Mouse (Mus musculus) olfactory bulb, adult 2 months (tissue): ENCODE results near the gene Cfap126. TPM values are rescaled to one million over a fixed set of nuclear protein-coding genes. Genes with fewer than 3 reads are reported as not detected.

ENCODE experiments used
- H3K27ac ChIP-seq: fragments of 200-500 bp; 2 replicates; pipeline ENCODE4 v1.5.1; 2012; ENCODE audit warnings: low read depth, low read length; ENCODE audit not compliant: insufficient read depth
- H3K4me1 ChIP-seq: fragments of 200-500 bp; 2 replicates; pipeline ENCODE4 v1.6.1; 2012; ENCODE audit warnings: low read length; ENCODE audit not compliant: control insufficient read depth, insufficient read depth
- H3K4me3 ChIP-seq: fragments of 200-500 bp; 2 replicates; pipeline ENCODE4 v1.5.1; 2012; ENCODE audit warnings: mild to moderate bottlenecking, low read depth, low read length, moderate library complexity; ENCODE audit not compliant: insufficient read depth
- CTCF ChIP-seq: fragments of 200-500 bp; IDR thresholded peaks from 2 replicates; pipeline ENCODE4 v1.5.1; 2012; ENCODE audit warnings: low read depth, mild to moderate bottlenecking, low read length, moderate library complexity; ENCODE audit not compliant: insufficient read depth
- POLR2A ChIP-seq: fragments of 200-500 bp; IDR thresholded peaks from 2 replicates; pipeline ENCODE4 v1.6.1; 2012; ENCODE audit warnings: mild to moderate bottlenecking, low read depth, low read length, moderate library complexity; ENCODE audit not compliant: insufficient read depth
- WGBS: fragments of 180-500 bp; shearing (Covaris S2); methylation state at CpG from one replicate; pipeline ENCODE4 v1.1.7; 2018; 5-methylcytosine and 5-hydroxymethylcytosine counted together
- polyA plus RNA-seq: library from polyadenylated mRNA; stranded (reverse); fragments of >200 nt; gene quantifications from 2 replicates; pipeline ENCODE4 v1.2.4, GENCODE M21; 2012; ENCODE audit warnings: low replicate concordance; ENCODE audit not compliant: missing spikeins, insufficient read depth, insufficient read length

The Cfap126 gene
- polyA plus RNA-seq, 1 experiment: not detected

DNA sequence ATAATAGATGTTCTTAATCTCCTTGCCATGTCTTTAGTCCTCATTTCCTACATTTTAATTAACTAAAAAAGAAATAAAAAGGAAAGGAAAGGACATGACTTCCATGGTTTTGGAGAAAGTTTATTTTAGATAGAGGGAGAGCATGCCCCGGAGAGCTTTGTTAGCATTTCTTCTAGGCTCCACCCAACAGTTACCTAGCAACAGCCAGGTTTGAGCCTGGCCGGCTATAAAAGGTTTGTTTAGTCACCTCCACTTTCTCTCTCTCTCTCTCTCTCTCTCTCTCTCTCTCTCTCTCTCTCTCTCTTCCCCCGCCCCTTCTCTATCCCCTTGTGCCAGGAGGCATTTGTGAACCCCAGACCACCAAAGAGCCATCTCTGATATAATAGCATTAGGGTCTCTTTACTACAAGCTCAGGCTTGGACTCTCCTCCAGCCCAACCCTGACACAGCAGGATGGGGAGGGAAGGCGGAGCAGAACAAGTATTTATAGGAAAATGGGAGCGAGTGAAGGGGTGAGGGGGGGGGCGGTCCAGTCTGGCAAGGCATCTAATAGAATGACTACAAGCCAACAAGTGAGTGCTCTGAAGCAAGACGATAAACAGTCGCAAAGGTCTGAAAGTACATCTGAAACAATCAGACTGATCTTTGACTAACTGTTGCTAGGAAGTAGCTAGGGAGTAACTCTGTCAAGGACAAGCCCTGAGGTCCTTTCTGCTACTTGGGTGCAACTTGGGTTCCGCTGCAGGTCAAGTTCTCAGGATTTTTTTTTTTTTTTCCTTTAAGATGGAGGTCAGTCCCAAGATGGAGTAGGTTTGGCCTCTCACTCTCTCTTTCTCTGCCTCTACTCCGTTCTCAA lies 17.4 kb upstream of the Cfap126 start:
- WGBS: 24% methylated on average over 10 of the region's 10 CpGs
- no peak for TF ChIP-seq POLR2A
- TF ChIP-seq CTCF: no peak

DNA sequence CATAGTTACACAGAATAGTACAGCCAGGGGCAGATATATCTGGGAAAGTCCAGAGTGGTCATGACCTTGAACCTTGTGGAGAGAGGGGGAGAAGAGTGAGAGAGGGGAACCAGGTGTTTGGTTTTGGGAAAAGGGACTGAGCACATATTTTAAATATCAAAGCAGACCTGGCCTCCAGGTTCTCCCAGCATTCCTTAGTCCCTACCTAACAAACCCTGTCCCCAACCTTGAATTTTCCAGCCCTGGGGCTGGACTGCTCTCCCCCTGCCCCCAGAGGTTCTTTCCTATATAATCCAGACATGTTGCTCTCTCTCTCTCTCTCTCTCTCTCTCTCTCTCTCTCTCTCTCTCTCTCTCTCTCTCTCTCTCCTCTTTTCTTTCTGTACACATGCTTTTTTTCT lies 16.6 kb upstream of the Cfap126 start:
- H3K4me3 ChIP-seq: no peak overlapping the region
- TF ChIP-seq POLR2A: no peak
- no peak for TF ChIP-seq CTCF
- H3K4me1 ChIP-seq: 0 out of 2 replicates have a peak, but pooled peaks cover 4% of the 10 kb centered on the region
- no peak overlapping the region for H3K27ac ChIP-seq

More for the DNA sequence above, 17.4 kb upstream of the Cfap126 start:
- no peak overlapping the region for H3K27ac ChIP-seq
- H3K4me1 ChIP-seq: 0 out of 2 replicates have a peak, but pooled peaks cover 4% of the 10 kb centered on the region
- no peak overlapping the region for H3K4me3 ChIP-seq

DNA sequence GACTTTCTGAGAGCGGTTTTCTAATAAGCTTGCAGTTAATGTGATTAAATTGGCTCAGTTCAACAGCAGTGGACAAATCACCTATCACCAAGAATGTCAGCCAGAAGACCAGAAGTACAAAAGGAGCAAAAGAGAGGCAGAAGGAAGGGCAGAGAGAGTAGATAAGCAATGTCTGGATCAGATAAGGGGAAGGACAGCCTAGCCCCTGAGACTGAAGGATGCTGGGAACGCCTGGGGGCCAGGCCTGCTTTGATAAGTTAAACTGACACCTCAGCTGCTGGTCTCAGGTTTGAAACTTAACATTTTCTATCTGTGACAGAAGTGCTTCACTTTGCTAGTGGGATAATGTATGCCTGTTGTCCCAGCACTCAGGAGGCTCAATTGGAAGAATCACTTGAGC lies 16.1 kb upstream of the Cfap126 start:
- 84% methylated on average over 2 of the region's 2 CpGs for WGBS
- Histone ChIP-seq H3K4me3 (no peak overlapping the region), H3K27ac (no peak overlapping the region), H3K4me1 (0 out of 2 replicates have a peak, but pooled peaks cover 4% of the 10 kb centered on the region)
- TF ChIP-seq POLR2A (no peak), CTCF (no peak)

DNA sequence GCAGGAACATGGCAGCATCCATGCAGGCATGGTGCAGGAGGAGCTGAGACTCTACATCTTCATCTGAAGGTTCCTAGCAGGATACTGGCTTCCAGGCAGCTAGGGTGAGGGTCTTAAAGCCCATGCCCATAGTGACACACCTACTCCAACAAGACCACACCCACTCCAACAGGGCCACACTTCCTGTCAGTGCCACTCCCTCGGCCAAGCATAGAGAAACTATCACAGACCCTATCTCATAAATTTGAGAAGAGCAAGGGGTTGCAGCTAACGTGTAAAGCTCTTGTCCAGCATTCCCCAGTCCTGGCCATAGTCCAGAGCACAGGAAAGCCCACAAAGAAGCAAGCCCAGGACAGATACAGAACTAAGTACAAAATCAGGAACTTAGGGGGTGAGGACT lies 12.7 kb upstream of the Cfap126 start:
- H3K4me3 ChIP-seq: no peak overlapping the region
- WGBS: 62% methylated on average over 2 of the region's 2 CpGs
- 0 out of 2 replicates have a peak, but pooled peaks cover 4% of the 10 kb centered on the region for H3K4me1 ChIP-seq
- TF ChIP-seq POLR2A: no peak
- no peak for TF ChIP-seq CTCF
- H3K27ac ChIP-seq: no peak overlapping the region

DNA sequence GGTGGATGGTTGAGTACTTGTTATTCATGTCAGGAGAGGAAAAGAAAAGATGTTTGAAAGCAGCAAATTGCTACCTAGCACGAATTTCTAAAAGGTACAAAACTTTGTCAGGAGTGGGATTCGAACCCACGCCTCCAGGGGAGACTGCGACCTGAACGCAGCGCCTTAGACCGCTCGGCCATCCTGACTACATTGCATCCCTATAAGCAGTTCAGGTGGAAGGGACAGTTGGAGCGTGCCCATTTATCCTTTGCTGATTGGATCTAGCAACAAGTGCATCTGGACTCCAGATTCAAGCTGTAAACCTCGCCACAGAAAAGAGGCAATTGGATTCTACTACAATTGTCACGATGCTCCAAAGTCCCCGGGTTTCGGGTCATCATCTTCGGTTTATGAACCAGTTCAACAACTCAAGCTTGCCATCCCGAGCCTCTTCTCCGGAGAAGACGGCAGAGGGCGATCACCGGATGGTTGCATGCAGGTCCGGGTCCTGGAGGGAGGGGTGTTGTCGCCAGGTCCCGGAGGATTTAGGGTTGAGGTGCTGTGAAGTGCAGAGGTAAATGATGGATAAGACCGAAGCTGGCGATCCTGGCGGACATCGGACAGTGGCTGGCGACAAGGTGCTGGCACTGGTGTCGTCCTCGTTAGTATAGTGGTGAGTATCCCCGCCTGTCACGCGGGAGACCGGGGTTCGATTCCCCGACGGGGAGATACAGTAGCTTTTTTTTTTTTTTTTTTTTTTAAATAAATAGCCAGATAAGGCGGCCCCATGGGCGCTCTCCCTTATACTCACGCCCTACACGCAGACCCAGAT lies 11.8 kb upstream of the Cfap126 start:
- TF ChIP-seq POLR2A: no peak
- peak; percentile 44; the same call in 1 of the 2 replicates for TF ChIP-seq CTCF
- H3K4me1 ChIP-seq: no peaks in the 10 kb centered on the region
- H3K27ac ChIP-seq: no peak overlapping the region
- WGBS: 1% methylated on average over 40 of the region's 40 CpGs
- H3K4me3 ChIP-seq: peak overlapping the region; percentile 75

DNA sequence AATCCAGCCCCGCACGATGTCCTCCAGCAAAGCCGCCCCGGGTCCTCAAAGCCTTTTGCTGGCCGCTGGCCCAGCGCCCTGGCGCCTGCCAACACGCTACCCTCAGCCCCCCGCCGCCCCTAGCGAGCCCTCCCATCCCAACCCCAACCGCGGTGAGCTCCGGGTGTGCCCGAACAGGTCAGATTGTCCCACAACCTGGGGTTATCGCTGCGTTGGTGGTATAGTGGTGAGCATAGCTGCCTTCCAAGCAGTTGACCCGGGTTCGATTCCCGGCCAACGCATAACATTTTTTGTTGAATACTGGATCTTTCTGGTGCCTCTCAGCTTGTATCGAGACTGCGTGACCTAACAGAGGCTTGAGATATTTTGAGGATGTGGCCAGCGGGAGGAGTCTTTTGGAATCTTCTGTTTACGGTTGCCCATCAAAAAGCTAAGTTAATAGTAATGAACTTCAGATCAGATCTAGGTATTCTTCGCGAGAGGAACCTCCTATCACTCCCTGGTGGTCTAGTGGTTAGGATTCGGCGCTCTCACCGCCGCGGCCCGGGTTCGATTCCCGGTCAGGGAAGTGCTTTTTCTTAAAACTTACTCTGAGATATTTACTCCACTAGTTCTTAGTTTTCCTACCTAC lies 11.1 kb upstream of the Cfap126 start:
- Histone ChIP-seq H3K4me3 (peak overlapping the region; percentile 75), H3K4me1 (no peaks in the 10 kb centered on the region), H3K27ac (no peak overlapping the region)
- TF ChIP-seq POLR2A: no peak
- no peak for TF ChIP-seq CTCF
- under 1% methylated on average over 35 of the region's 35 CpGs for WGBS

DNA sequence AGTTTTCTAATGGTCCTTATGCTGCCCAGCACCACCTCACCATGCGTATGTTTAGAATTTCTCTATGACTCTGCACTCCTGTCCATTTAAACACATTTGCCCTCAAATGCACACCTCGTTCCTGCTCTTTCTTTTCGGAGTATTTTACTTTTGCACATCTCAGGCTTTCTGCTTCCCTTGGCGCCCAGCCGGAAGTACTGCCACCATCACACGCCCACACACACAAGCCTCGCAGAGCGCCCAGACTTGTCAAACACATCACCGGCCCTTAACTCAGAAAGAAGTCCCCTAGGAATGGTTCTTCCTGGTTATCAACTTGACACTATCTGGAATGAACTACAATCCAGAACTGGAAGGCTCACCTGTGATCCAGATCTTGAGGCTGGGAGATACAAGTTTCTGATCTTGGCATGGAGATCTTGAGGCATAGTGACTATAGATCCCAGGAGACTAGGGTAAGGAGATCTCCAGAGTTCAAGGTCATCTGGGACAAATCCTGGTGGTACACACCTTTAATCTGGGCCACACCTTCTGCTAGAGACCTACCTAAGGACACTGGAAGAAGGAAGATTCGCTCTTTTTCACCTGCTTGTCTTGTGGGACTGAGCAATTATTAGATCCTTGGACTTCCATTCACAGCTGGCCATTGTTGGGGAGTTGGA lies 10.4 kb upstream of the Cfap126 start:
- WGBS: 15% methylated on average over 10 of the region's 10 CpGs
- H3K4me3 ChIP-seq: no peak overlapping the region
- TF ChIP-seq CTCF (no peak), POLR2A (no peak)
- no peaks in the 10 kb centered on the region for H3K4me1 ChIP-seq
- H3K27ac ChIP-seq: no peak overlapping the region

DNA sequence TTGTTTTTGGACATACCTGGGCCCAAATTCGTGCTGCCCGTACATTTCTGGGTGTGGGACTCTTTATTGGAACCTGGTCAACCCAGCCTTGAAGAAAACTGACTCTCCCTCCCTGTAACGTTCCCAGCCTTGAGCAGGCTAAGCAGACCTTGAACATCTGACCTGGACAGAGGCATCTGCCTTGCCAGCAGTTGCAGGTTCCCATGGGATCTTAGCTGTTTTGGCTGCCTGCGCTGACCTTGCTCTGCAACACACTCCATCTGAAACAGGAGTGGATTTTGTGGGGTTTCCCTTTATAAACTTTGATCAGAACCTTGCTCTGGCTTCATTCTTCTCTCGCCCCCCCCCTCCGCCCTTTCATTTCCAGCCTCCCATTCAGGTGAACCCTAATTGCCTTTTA lies 8.5 kb upstream of the Cfap126 start:
- TF ChIP-seq POLR2A (no peak), CTCF (no peak)
- Histone ChIP-seq H3K4me3 (no peak overlapping the region), H3K27ac (no peak overlapping the region), H3K4me1 (no peaks in the 10 kb centered on the region)
- WGBS: 74% methylated on average over 6 of the region's 6 CpGs

DNA sequence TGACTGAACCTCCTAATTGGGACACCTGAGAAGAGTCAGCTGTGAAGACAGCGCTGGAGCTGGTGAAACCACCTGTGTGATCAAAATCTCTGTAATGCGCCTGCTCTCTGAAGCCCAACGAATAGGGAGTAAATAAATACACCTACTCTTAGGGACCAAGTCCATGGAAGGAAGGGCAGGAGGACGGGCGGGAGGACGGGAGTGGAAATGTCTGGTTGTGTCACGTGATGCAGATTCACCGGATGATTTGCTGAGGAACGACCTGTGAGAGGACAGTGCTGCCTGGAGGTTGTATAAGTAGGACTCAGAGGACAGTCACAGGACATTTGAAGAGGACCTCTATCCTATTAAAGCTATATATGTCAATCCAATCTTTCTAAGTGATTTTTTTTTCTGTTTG lies 4.1 kb upstream of the Cfap126 start:
- WGBS: 62% methylated on average over 9 of the region's 9 CpGs
- H3K27ac ChIP-seq: no peak overlapping the region

More for the DNA sequence above, 4.1 kb upstream of the Cfap126 start:
- TF ChIP-seq CTCF (no peak), POLR2A (no peak)
- peaks cover 7% of the 10 kb centered on the region for H3K4me1 ChIP-seq
- no peak overlapping the region for H3K4me3 ChIP-seq
